Mouse (Mus musculus): Measurements from ENCODE around the gene Elf5.

GRCm38 (mm10) chr2:103448947-103449560 is 37.6 kb downstream of the Elf5 start:
- no peak for TF ChIP-seq CTCF (IDR thresholded peaks at IDR 0.05; ENCODE audit: low read depth)
- no peak for TF ChIP-seq EP300 (optimal IDR thresholded peaks at IDR 0.05)

All from stomach, postnatal 0 days (tissue).